Mouse (Mus musculus) liver, embryonic 14.5 days (tissue): ENCODE measurements around the gene Runx2. TPM values are rescaled to one million over a fixed set of nuclear protein-coding genes. Genes with fewer than 3 reads are reported as not detected.

Experiments
- ATAC-seq: fragments of 200-750 bp; cut with Nextera tagmentation; 2 replicates; pipeline ENCODE4 v1.8.0; 2017; ENCODE audit warnings: moderate number of reproducible peaks, mild to moderate bottlenecking, moderate library complexity; ENCODE audit not compliant: insufficient read depth
- DNase-seq, 3 experiments: peaks; one replicate each; pipeline ENCODE4 v3.0.0-alpha.2; 2012 to 2013; ENCODE audit warnings: low read depth in 3 of 3, low spot score in 3 of 3
- H3K27ac ChIP-seq: fragments of 300-500 bp; sonication (generic); 2 replicates; pipeline ENCODE4 v1.5.1; 2014; ENCODE audit warnings: moderate library complexity, mild to moderate bottlenecking, control low read depth, inconsistent platforms
- H3K27me3 ChIP-seq: fragments of 300-500 bp; sonication (generic); 2 replicates; pipeline ENCODE4 v1.6.1; 2014; ENCODE audit warnings: mild to moderate bottlenecking, low read length, moderate library complexity; ENCODE audit not compliant: control insufficient read depth, insufficient read depth
- H3K36me3 ChIP-seq: fragments of 300-500 bp; sonication (generic); replicated peaks from 2 replicates; pipeline ENCODE4 v1.6.1; 2014; ENCODE audit warnings: low read depth; ENCODE audit not compliant: control insufficient read depth, insufficient read depth
- H3K4me1 ChIP-seq, 2 experiments: fragments of 200-500 bp in 1 of 2; fragments of 300-500 bp in 1 of 2; sonication (generic) in 1 of 2; replicated peaks; 2 replicates each; pipeline ENCODE4 v1.6.1; 2012 to 2014; ENCODE audit warnings: antibody characterized with exemption in 1 of 2, inconsistent platforms in 1 of 2, low read length in 1 of 2; ENCODE audit not compliant: control insufficient read depth in 2 of 2, insufficient read depth in 2 of 2
- H3K4me2 ChIP-seq: fragments of 300-500 bp; sonication (generic); 2 replicates; pipeline ENCODE4 v1.6.1; 2014; ENCODE audit warnings: low read depth, mild to moderate bottlenecking, control low read depth, moderate library complexity
- H3K4me3 ChIP-seq, 2 experiments: fragments of 200-500 bp in 1 of 2; fragments of 300-500 bp in 1 of 2; sonication (generic) in 1 of 2; 2 replicates each; pipeline ENCODE4 v1.5.1; 2012 to 2014; ENCODE audit warnings: low read depth in 2 of 2, low read length in 2 of 2, mild to moderate bottlenecking in 2 of 2, control low read depth in 1 of 2, inconsistent platforms in 1 of 2, moderate library complexity in 1 of 2; ENCODE audit not compliant: insufficient read depth in 1 of 2
- H3K9ac ChIP-seq: fragments of 300-500 bp; sonication (generic); replicated peaks from 2 replicates; pipeline ENCODE4 v1.6.1; 2014; ENCODE audit warnings: mild to moderate bottlenecking, control low read depth, moderate library complexity
- H3K9me3 ChIP-seq: fragments of 300-500 bp; sonication (generic); 2 replicates; pipeline ENCODE4 v1.6.1; 2016; ENCODE audit warnings: low read length, mixed read lengths; ENCODE audit not compliant: control insufficient read depth
- CTCF ChIP-seq: IDR thresholded peaks from 2 replicates; pipeline ENCODE4 v1.5.1; 2016; ENCODE audit warnings: antibody characterized with exemption, low read depth, control low read depth
- EP300 ChIP-seq: IDR thresholded peaks from 2 replicates; pipeline ENCODE4 v1.6.1; 2016; ENCODE audit warnings: antibody characterized with exemption, low read depth
- WGBS: fragments of 180-500 bp; shearing (Covaris S2); extraction: QIAGEN DNeasy Blood & Tissue Kit; methylation state at CpG from one replicate; pipeline ENCODE4 v1.1.7; 2014; ENCODE audit not compliant: insufficient replicate concordance; 5-methylcytosine and 5-hydroxymethylcytosine counted together
- polyA plus RNA-seq, 2 experiments: library from polyadenylated mRNA; depleted of rRNA in 1 of 2; stranded (reverse) in 1 of 2; unstranded in 1 of 2; fragments of >200 nt; fragmentation: Nextera tagmentation in 1 of 2; extraction: Ambion mirVana in 1 of 2; gene quantifications; 2 replicates each; pipeline versions ENCODE4 v1.2.1 to v1.2.3; 2012 to 2014

Runx2 gene
- polyA plus RNA-seq, 2 experiments: 0.58 to 0.65 TPM

DNA sequence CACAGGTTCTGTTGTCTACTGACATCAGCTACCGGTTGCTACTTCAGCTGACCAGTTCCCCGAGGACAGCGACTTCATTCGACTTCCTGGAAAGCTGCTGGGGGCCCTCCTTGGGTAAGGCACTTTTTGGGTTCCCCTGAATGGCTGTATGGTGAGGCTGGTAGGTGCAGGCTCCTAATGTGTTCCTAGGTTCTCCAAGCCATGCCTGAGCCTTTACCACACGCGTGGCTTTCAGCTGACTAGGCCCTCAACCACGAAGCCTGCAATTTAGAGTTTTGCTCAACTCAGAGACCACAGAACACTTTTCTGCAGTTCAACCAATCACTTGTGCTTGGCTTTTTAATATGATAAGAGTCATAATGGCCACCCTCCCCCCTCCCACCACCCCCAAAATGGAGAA, 208.4 kb downstream of the Runx2 start:
- DNase-seq (no peak), ATAC-seq (no peak)
- H3K4me3 ChIP-seq: no peak overlapping the region
- no peak overlapping the region for H3K9ac ChIP-seq
- H3K9me3 ChIP-seq: no peaks in the 10 kb centered on the region
- H3K27ac ChIP-seq: no peak overlapping the region
- no peaks in the 10 kb centered on the region for H3K27me3 ChIP-seq
- TF ChIP-seq EP300: no peak
- no peak for TF ChIP-seq CTCF
- H3K36me3 ChIP-seq: no peaks in the 10 kb centered on the region
- WGBS: 17% methylated on average over 7 of the region's 7 CpGs
- no peak overlapping the region for H3K4me2 ChIP-seq
- H3K4me1 ChIP-seq: 0 out of 4 replicates have a peak, but pooled peaks cover 0 to 3% of the 10 kb centered on the region in 2 experiments

GRCm38 (mm10) chr17:44605749-44606148, 208.8 kb downstream of the Runx2 start:
- no peaks in the 10 kb centered on the region for H3K27me3 ChIP-seq
- 0 out of 4 replicates have a peak, but pooled peaks cover 0 to 3% of the 10 kb centered on the region in 2 experiments for H3K4me1 ChIP-seq
- 60% methylated on average over 3 of the region's 3 CpGs for WGBS
- TF ChIP-seq EP300 (no peak), CTCF (no peak)
- no peak overlapping the region for H3K27ac ChIP-seq
- H3K4me2 ChIP-seq: no peak overlapping the region
- no peaks in the 10 kb centered on the region for H3K9me3 ChIP-seq
- no peaks in the 10 kb centered on the region for H3K36me3 ChIP-seq
- H3K9ac ChIP-seq: no peak overlapping the region
- ATAC-seq (no peak), DNase-seq (no peak)
- no peak overlapping the region for H3K4me3 ChIP-seq

GRCm38 (mm10) chr17:44603170-44603569, 211.4 kb downstream of the Runx2 start:
- Histone ChIP-seq H3K4me3 (no peak overlapping the region), H3K9ac (no peak overlapping the region), H3K36me3 (no peaks in the 10 kb centered on the region), H3K4me1 (no peaks in the 10 kb centered on the region), H3K9me3 (no peaks in the 10 kb centered on the region), H3K27ac (no peak overlapping the region), H3K27me3 (no peaks in the 10 kb centered on the region), H3K4me2 (no peak overlapping the region)
- WGBS: 67% methylated on average over 4 of the region's 4 CpGs
- DNase-seq: no peak
- TF ChIP-seq EP300 (no peak), CTCF (no peak)
- no peak for ATAC-seq

DNA sequence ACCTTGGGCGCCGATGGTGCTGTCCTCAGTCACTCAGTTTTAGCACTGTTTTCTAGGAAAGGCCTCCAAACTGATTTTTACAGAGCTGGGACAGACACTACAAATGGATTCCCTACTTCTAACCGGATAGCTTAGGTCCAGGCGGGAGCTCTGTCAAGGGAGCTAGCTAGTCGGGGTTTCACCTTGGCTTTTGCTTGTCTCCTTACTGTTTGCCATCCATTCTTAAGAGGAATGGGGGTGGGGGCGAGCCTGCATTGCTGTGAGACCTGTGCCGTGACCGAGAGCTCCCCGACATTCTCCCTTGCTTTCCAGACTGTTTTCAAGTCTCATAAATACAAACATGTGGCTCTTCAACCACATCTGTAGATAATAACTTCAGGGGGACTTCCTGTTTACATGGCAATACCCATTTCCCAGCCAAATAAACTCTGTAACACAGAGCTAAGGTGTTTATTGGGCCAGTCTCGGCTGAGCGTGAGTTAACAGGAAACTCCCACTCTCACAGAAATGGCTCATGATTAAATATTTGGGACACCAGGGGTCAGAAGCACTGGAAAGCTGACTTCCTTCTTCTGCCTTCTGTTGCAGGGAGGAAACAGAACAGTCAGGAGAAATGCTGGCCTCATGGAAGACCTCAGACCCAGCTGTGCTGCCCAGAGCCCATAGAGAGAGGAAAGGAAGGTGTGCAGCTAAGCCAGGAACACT, 213.1 kb downstream of the Runx2 start:
- no peak overlapping the region for H3K9ac ChIP-seq
- no peaks in the 10 kb centered on the region for H3K36me3 ChIP-seq
- WGBS: 42% methylated on average over 11 of the region's 11 CpGs
- H3K4me3 ChIP-seq: no peak overlapping the region
- no peak for ATAC-seq
- H3K9me3 ChIP-seq: no peaks in the 10 kb centered on the region
- H3K4me1 ChIP-seq: no peaks in the 10 kb centered on the region
- no peak for TF ChIP-seq EP300
- no peak for TF ChIP-seq CTCF
- no peak overlapping the region for H3K4me2 ChIP-seq
- DNase-seq: no peak
- no peaks in the 10 kb centered on the region for H3K27me3 ChIP-seq
- H3K27ac ChIP-seq: no peak overlapping the region

- no peak for TF ChIP-seq EP300
- no peak for TF ChIP-seq CTCF
- Histone ChIP-seq H3K4me2 (no peak overlapping the region), H3K4me1 (no peaks in the 10 kb centered on the region), H3K9me3 (no peaks in the 10 kb centered on the region), H3K9ac (no peak overlapping the region), H3K27ac (no peak overlapping the region), H3K4me3 (no peak overlapping the region), H3K36me3 (no peaks in the 10 kb centered on the region), H3K27me3 (no peaks in the 10 kb centered on the region)
- ATAC-seq (no peak), DNase-seq (no peak)
- 50% methylated on average over 1 of the region's 1 CpGs for WGBS
Observed at GRCm38 (mm10) chr17:44599856-44600255, 214.7 kb downstream of the Runx2 start.
